Mouse (Mus musculus) liver, postnatal 0 days (tissue): Measurements from ENCODE around the gene Gsdmc4.
"Not testable (repeated sequence)": the region's sequence is repeated elsewhere in the genome, so short reads cannot be mapped to it uniquely, and the experiment has no call there.

ENCODE experiments used
- CTCF ChIP-seq: sonication (generic); IDR thresholded peaks from 2 replicates; pipeline ENCODE4 v1.5.1; 2016; ENCODE audit warnings: antibody characterized with exemption, low read depth
- EP300 ChIP-seq: IDR thresholded peaks from 2 replicates; pipeline ENCODE4 v1.6.1; 2016; ENCODE audit warnings: antibody characterized with exemption, low read depth, mild to moderate bottlenecking

DNA sequence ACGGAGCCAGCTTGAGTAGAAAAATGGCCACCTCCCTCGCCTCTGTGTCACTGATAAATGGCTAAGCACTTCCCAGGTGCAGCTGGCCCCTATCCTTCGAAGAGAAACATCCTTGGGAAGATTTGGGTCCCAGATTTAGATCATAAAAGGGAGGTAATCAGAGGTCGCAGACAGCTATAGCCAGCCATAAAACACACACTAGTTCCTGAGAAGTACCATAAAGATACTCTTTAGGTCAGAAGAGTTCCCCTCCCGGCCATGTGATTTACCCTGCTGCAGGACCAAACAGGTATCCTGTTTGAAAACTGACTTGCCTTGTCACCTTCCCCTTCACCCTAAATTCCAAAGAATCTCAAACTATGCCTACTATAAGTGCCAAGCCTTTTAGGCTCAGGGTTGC, 24.1 kb downstream of the Gsdmc4 start:
- TF ChIP-seq CTCF, EP300: not testable (repeated sequence)
